Comparison of ENCODE assay signal across 22 mouse cellular contexts in the genomic region with DNA sequence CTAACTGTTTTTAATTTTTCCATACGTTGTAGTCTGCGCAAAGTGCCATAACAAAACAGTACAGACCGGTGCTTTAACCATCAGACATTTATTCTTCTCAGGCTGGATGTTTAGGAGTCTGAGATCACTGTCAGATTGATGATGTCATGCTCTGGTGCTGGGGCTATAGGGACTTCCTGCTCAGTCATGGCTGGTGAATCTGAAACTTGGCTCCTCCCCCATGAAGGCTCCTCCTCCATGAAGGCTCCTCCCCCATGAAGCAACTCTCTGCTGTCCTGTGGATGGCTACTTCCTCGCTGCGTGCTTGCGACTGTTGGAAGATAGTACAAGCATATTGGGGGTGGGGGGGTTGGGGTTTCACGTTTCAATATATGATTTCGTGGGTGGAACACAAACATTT. TPM values are rescaled to one million over a fixed set of nuclear protein-coding genes. Genes with fewer than 3 reads are reported as not detected.
DNase-seq lines count a peak whose midpoint lies in the region; ATAC-seq and TF ChIP-seq lines count a peak whose summit lies in the region.
"Had no signal": no experiment of that assay in that cellular context is flagged by ENCODE, and none has a peak within 500 bp of the region (broad histone marks: within the 10 kb centered on the region; RNA-seq: fewer than 3 reads in every experiment).

No protein-coding gene starts in this region.

- H3K9ac ChIP-seq in intestine, embryonic 14.5 days (ENCODE audit: low read length), result no peak overlapping the region
- no peak overlapping the region for H3K9ac ChIP-seq in intestine, postnatal 0 days (ENCODE audit: low read depth, low read length)
- H3K9ac ChIP-seq in midbrain, postnatal 0 days (replicated peaks; ENCODE audit: low read length, poor library complexity, severe bottlenecking), result no peak overlapping the region
- H3K9ac ChIP-seq: forebrain, postnatal 0 days; heart, embryonic 15.5 days; liver, embryonic 12.5 days; lung, embryonic 14.5 days; midbrain, embryonic 13.5 days had no signal

- 82% methylated on average over 8 of the region's 8 CpGs for WGBS in intestine, embryonic 14.5 days
- WGBS in intestine, postnatal 0 days, result 80% methylated on average over 8 of the region's 8 CpGs
- 87% methylated on average over 8 of the region's 8 CpGs for WGBS in midbrain, postnatal 0 days

- ATAC-seq in intestine, embryonic 14.5 days (replicated peaks; ENCODE audit: low FRiP score, low TSS enrichment, low read depth), result no peak
- no peak for ATAC-seq in intestine, postnatal 0 days
- ATAC-seq in inflammation-experienced regulatory T-cells, adult 6 months, result no peak
- no peak for ATAC-seq in midbrain, postnatal 0 days (ENCODE audit: low FRiP score)
- ATAC-seq: forebrain, postnatal 0 days; liver, embryonic 12.5 days; midbrain, embryonic 13.5 days; Patski had no signal

- no peak overlapping the region for H3K4me3 ChIP-seq in intestine, embryonic 14.5 days (ENCODE audit: low read depth, low read length)
- no peak overlapping the region for H3K4me3 ChIP-seq in intestine, postnatal 0 days (ENCODE audit: low read depth, low read length)
- H3K4me3 ChIP-seq in midbrain, postnatal 0 days (ENCODE audit: low read depth, low read length), result no peak overlapping the region
- H3K4me3 ChIP-seq: heart, embryonic 15.5 days; liver, embryonic 12.5 days; midbrain, embryonic 13.5 days; myocyte had no signal

- H3K27me3 ChIP-seq in intestine, embryonic 14.5 days (replicated peaks; ENCODE audit: control insufficient read depth, insufficient read depth, low read length), result peaks cover 10% of the 10 kb centered on the region
- H3K27me3 ChIP-seq in intestine, postnatal 0 days (replicated peaks; ENCODE audit: control insufficient read depth, insufficient read depth, low read length), result peaks cover 10% of the 10 kb centered on the region
- no peaks in the 10 kb centered on the region for H3K27me3 ChIP-seq in splenic B cell, adult 2 months (ENCODE audit: control insufficient read depth, insufficient read depth, low read length, poor library complexity, severe bottlenecking)
- H3K27me3 ChIP-seq in midbrain, postnatal 0 days (ENCODE audit: insufficient read depth, low read length), result peaks cover under 1% of the 10 kb centered on the region
- H3K27me3 ChIP-seq: Patski had no signal

- no peaks in the 10 kb centered on the region for H3K9me3 ChIP-seq in intestine, embryonic 14.5 days (ENCODE audit: control insufficient read depth, low read length)
- H3K9me3 ChIP-seq in intestine, postnatal 0 days (ENCODE audit: control insufficient read depth), result no peaks in the 10 kb centered on the region
- H3K9me3 ChIP-seq in midbrain, postnatal 0 days (ENCODE audit: low read length), result no peaks in the 10 kb centered on the region
- H3K9me3 ChIP-seq: heart, embryonic 15.5 days; liver, embryonic 12.5 days; midbrain, embryonic 13.5 days had no signal

- no peak overlapping the region for H3K27ac ChIP-seq in intestine, embryonic 14.5 days (ENCODE audit: low read depth)
- no peak overlapping the region for H3K27ac ChIP-seq in intestine, postnatal 0 days (ENCODE audit: low read depth, low read length)
- no peak overlapping the region for H3K27ac ChIP-seq in midbrain, postnatal 0 days (ENCODE audit: low read depth, low read length)
- H3K27ac ChIP-seq: heart, embryonic 15.5 days; liver, embryonic 12.5 days; midbrain, embryonic 13.5 days had no signal

- H3K4me2 ChIP-seq in intestine, embryonic 14.5 days (ENCODE audit: low read length), result no peak overlapping the region
- no peak overlapping the region for H3K4me2 ChIP-seq in intestine, postnatal 0 days (replicated peaks; ENCODE audit: low read depth)
- no peak overlapping the region for H3K4me2 ChIP-seq in midbrain, postnatal 0 days (ENCODE audit: low read depth, low read length, poor library complexity, severe bottlenecking)
- H3K4me2 ChIP-seq: heart, embryonic 15.5 days; liver, embryonic 12.5 days; lung, embryonic 14.5 days; midbrain, embryonic 13.5 days had no signal

- peaks cover 6% of the 10 kb centered on the region; the same call in 1 of the 2 replicates for H3K4me1 ChIP-seq in intestine, embryonic 14.5 days (replicated peaks; ENCODE audit: control insufficient read depth, insufficient read depth, low read length)
- no peaks in the 10 kb centered on the region for H3K4me1 ChIP-seq in intestine, postnatal 0 days (replicated peaks; ENCODE audit: control insufficient read depth, insufficient read depth, low read length)
- no peaks in the 10 kb centered on the region for H3K4me1 ChIP-seq in midbrain, postnatal 0 days (ENCODE audit: insufficient read depth, low read length)

- TF ChIP-seq CTCF in intestine, postnatal 0 days (IDR thresholded peaks at IDR 0.05; ENCODE audit: low read depth), result no peak
- no peak for TF ChIP-seq CTCF in midbrain, postnatal 0 days (IDR thresholded peaks at IDR 0.05)

- peak; percentile 33 for DNase-seq in intestine, embryonic 14.5 days (ENCODE audit: low spot score)
- DNase-seq in B cell, adult 2 months, result peak; percentile 64 to 75
- peak; percentile 67 for DNase-seq in ZHBTc4 (ENCODE audit: low read depth, low spot score)
- peak; percentile 61 for DNase-seq in splenic B cell, adult 2 months (ENCODE audit: low read depth, low spot score)
- DNase-seq in midbrain, postnatal 0 days (ENCODE audit: low spot score), result no peak
- DNase-seq: adrenal gland, postnatal 25 days; cerebellum, adult 11 months; cerebellum, postnatal 10 days; forebrain, postnatal 0 days; heart, postnatal 4 days; kidney, adult 8-10 months; kidney, postnatal 36 days; layer of hippocampus, adult 9-11 months; lung, embryonic 14.5 days; lung, postnatal 36 days had no signal

- H3K36me3 ChIP-seq in intestine, embryonic 14.5 days (ENCODE audit: control insufficient read depth, insufficient read depth, low read length), result no peaks in the 10 kb centered on the region
- no peaks in the 10 kb centered on the region for H3K36me3 ChIP-seq in intestine, postnatal 0 days (ENCODE audit: control insufficient read depth, insufficient read depth)
- H3K36me3 ChIP-seq in splenic B cell, adult 2 months (ENCODE audit: control insufficient read depth, insufficient read depth, low read length, poor library complexity, severe bottlenecking), result no peaks in the 10 kb centered on the region
- no peaks in the 10 kb centered on the region for H3K36me3 ChIP-seq in midbrain, postnatal 0 days (ENCODE audit: insufficient read depth, low read length)
- H3K36me3 ChIP-seq: heart, embryonic 15.5 days; liver, embryonic 12.5 days; midbrain, embryonic 13.5 days had no signal

RNA-seq across cellular contexts. Expression of a gene that starts 10.2 kb away (rescaled TPM):
- 8.4 and 10.0 TPM in 2 replicates for polyA plus RNA-seq in intestine, embryonic 14.5 days (2014; fragmentation: Nextera tagmentation; extraction: Ambion mirVana)
- polyA plus RNA-seq in intestine, postnatal 0 days (2015; fragmentation: Nextera tagmentation; extraction: Ambion mirVana), result 4.0 and 4.3 TPM in 2 replicates
- 1 to 10 TPM in 2 of 3 experiments, under 1 TPM in 1; 0.19 to 1.8 (median 1.8) TPM for polyA plus RNA-seq in inflammation-experienced regulatory T-cells, adult 6 months (2017; shearing (Covaris generic))
- total RNA-seq in midbrain, postnatal 0 days (2014; rRNA removed), result 27.1 and 27.2 TPM in 2 replicates
- polyA plus RNA-seq in midbrain, postnatal 0 days (2015; fragmentation: Nextera tagmentation; extraction: Ambion mirVana), result 30.0 and 30.5 TPM in 2 replicates
